Mouse (Mus musculus) brain, embryonic 14.5 days (tissue): ENCODE measurements around the gene Slc2a8.

Experiments used
- CTCF ChIP-seq: fragments of 200-500 bp; IDR thresholded peaks from 2 replicates; pipeline ENCODE4 v1.5.1; 2012; ENCODE audit warnings: inconsistent platforms, mild to moderate bottlenecking, moderate library complexity, borderline replicate concordance; ENCODE audit not compliant: insufficient read depth, insufficient read length; ENCODE audit errors: extremely low read depth
- POLR2A ChIP-seq: fragments of 200-500 bp; IDR thresholded peaks from 2 replicates; pipeline ENCODE4 v1.6.1; 2012; ENCODE audit warnings: mild to moderate bottlenecking, inconsistent platforms, borderline replicate concordance; ENCODE audit not compliant: poor library complexity, insufficient read depth, insufficient read length, severe bottlenecking; ENCODE audit errors: extremely low read depth

GRCm38 (mm10) chr2:32992130-32992529 lies 10.2 kb upstream of the Slc2a8 start:
- TF ChIP-seq CTCF, result no peak
- TF ChIP-seq POLR2A, result no peak
